Mouse (Mus musculus) stomach, postnatal 0 days (tissue): ENCODE measurements around the gene Tagln2. TPM values are rescaled to one million over a fixed set of nuclear protein-coding genes. Genes with fewer than 3 reads are reported as not detected.

ENCODE experiments used
- ATAC-seq: fragments of 200-750 bp; cut with Nextera tagmentation; 2 replicates; pipeline ENCODE4 v1.8.0; 2017; ENCODE audit not compliant: low FRiP score, low TSS enrichment
- DNase-seq: peaks from one replicate; pipeline ENCODE4 v3.0.0-alpha.2; 2016; ENCODE audit warnings: low spot score
- H3K27ac ChIP-seq: fragments of 300-500 bp; sonication (generic); replicated peaks from 2 replicates; pipeline ENCODE4 v1.5.1; 2014; ENCODE audit warnings: mild to moderate bottlenecking, control low read depth
- H3K27me3 ChIP-seq: fragments of 300-500 bp; sonication (generic); 2 replicates; pipeline ENCODE4 v1.6.1; 2014; ENCODE audit warnings: low read length; ENCODE audit not compliant: control insufficient read depth, insufficient read depth
- H3K36me3 ChIP-seq: fragments of 300-500 bp; sonication (generic); 2 replicates; pipeline ENCODE4 v1.6.1; 2014; ENCODE audit warnings: low read length, mixed read lengths; ENCODE audit not compliant: control insufficient read depth, insufficient read depth
- H3K4me1 ChIP-seq: fragments of 300-500 bp; sonication (generic); replicated peaks from 2 replicates; pipeline ENCODE4 v1.6.1; 2014; ENCODE audit warnings: antibody characterized with exemption; ENCODE audit not compliant: control insufficient read depth, insufficient read depth
- H3K4me2 ChIP-seq: fragments of 300-500 bp; sonication (generic); replicated peaks from 2 replicates; pipeline ENCODE4 v1.6.1; 2014; ENCODE audit warnings: low read depth, mild to moderate bottlenecking, control low read depth, moderate library complexity
- H3K4me3 ChIP-seq: fragments of 300-500 bp; sonication (generic); 2 replicates; pipeline ENCODE4 v1.5.1; 2014; ENCODE audit warnings: low read depth, low read length, control low read depth
- H3K9ac ChIP-seq: fragments of 300-500 bp; sonication (generic); 2 replicates; pipeline ENCODE4 v1.6.1; 2014; ENCODE audit warnings: mild to moderate bottlenecking, low read length, control low read depth, mixed read lengths
- H3K9me3 ChIP-seq: fragments of 300-500 bp; sonication (generic); 2 replicates; pipeline ENCODE4 v1.6.1; 2016; ENCODE audit warnings: low read length; ENCODE audit not compliant: control insufficient read depth
- CTCF ChIP-seq: IDR thresholded peaks from 2 replicates; pipeline ENCODE4 v1.5.1; 2016; ENCODE audit warnings: antibody characterized with exemption, low read depth, mild to moderate bottlenecking, moderate library complexity
- EP300 ChIP-seq: optimal IDR thresholded peaks from 2 replicates; pipeline ENCODE3; 2016; ENCODE audit warnings: antibody characterized with exemption
- WGBS: fragments of 180-500 bp; shearing (Covaris S2); extraction: QIAGEN DNeasy Blood & Tissue Kit; methylation state at CpG from one replicate; pipeline ENCODE4 v1.1.7; 2014; 5-methylcytosine and 5-hydroxymethylcytosine counted together
- polyA plus RNA-seq: library from polyadenylated mRNA; unstranded; fragments of >200 nt; fragmentation: Nextera tagmentation; extraction: Ambion mirVana; gene quantifications from 2 replicates; pipeline ENCODE4 v1.2.1, GENCODE M21; 2015

Tagln2 gene
- polyA plus RNA-seq, 1 experiment from 2014 or later = 564 TPM

DNA sequence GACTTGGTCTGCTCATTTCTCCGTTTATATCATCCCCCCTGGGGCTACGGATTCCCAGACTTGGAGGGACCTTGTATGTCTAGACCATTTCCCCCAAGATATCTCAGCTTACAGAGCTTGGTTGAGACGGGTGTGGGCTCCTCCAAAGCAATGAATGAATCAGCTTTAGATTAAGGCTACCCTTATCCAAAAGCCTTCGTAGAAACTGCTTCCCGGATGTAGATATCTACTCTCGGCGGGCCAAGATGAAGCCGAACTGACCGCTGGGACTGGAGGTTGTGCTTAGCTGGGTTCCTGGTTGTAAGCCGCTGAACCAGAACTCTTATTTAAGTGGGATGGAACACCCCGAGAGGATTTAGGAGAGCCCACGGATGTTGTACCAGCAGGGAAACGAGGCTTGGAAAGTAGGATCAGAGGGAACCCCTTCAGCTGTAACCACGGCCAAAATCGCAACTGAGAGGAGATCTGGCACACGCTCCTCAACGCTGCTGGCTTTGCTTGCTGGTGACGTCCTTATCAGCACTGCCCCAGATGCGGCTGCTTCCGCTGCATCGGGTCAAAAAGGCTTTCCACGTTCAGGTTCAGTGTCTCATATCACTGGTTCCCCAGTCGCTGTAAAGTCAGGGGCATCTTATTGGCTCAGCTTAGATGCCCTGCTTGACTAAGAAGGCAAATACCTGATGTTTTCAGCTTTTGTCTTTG, 26.7 kb downstream of the Tagln2 start:
- Histone ChIP-seq H3K36me3 (no peaks in the 10 kb centered on the region), H3K27ac (peak overlapping the region; percentile 71), H3K4me3 (no peak overlapping the region), H3K9me3 (no peaks in the 10 kb centered on the region), H3K27me3 (no peaks in the 10 kb centered on the region), H3K4me2 (0 out of 2 replicates have a peak overlapping the region, but pooled peaks have one; percentile 8), H3K4me1 (no peaks in the 10 kb centered on the region), H3K9ac (no peak overlapping the region; the same call in 1 of the 2 replicates)
- TF ChIP-seq CTCF (no peak), EP300 (no peak)
- DNase-seq (peak; percentile 29), ATAC-seq (no peak)
- 61% methylated on average over 23 of the region's 23 CpGs for WGBS

GRCm38 (mm10) chr1:172527431-172527830, 27.6 kb downstream of the Tagln2 start:
- Histone ChIP-seq H3K27me3 (no peaks in the 10 kb centered on the region), H3K9ac (no peak overlapping the region), H3K9me3 (no peaks in the 10 kb centered on the region), H3K27ac (no peak overlapping the region), H3K4me2 (no peak overlapping the region), H3K4me3 (no peak overlapping the region), H3K36me3 (no peaks in the 10 kb centered on the region), H3K4me1 (0 out of 2 replicates have a peak, but pooled peaks cover 3% of the 10 kb centered on the region)
- WGBS = 93% methylated on average over 10 of the region's 10 CpGs
- TF ChIP-seq EP300 = no peak
- TF ChIP-seq CTCF = no peak
- DNase-seq (no peak), ATAC-seq (no peak)

- Histone ChIP-seq H3K27ac (no peak overlapping the region), H3K27me3 (no peaks in the 10 kb centered on the region), H3K9ac (no peak overlapping the region), H3K4me3 (no peak overlapping the region), H3K4me1 (0 out of 2 replicates have a peak, but pooled peaks cover 3% of the 10 kb centered on the region), H3K4me2 (no peak overlapping the region), H3K9me3 (no peaks in the 10 kb centered on the region), H3K36me3 (no peaks in the 10 kb centered on the region)
- DNase-seq (peak; percentile 94), ATAC-seq (peak; percentile 83)
- TF ChIP-seq EP300 (no peak), CTCF (peak; percentile 100)
- 8% methylated on average over 7 of the region's 7 CpGs for WGBS
Observed at GRCm38 (mm10) chr1:172528701-172529100, 28.9 kb downstream of the Tagln2 start.

DNA sequence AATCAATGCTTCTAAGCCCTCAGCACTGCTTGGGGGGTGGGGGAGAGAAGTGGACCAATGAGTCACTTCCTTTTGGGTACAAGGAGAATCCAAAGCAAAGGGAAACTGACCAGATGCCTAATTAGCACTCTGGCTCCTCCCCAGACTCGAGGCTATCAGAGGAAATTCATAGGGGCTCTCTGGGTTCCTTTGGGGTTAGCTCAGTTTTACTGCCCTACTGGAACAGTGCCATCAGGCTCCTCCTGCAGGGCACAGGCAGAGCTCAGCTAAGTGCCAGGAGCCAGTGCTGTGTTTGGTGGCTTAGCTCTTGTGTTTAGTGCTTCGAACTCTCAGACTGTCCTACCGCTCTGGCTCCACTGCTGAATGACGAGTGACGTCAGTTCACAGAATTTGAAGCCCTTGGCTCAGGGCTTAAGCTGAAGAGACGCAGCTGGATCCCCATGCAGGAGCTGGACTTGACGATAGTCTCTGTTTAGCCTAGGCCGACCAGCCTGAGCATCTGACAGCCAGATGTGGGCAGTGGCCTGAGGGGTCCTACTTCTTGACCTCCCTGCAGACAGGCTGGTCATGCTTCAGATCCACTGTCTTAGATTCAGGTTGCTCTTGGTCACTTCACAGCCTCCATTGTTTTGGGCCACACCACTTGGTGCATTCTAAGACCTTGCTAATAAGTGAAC, 30.8 kb downstream of the Tagln2 start:
- no peaks in the 10 kb centered on the region for H3K27me3 ChIP-seq
- H3K9ac ChIP-seq = no peak overlapping the region
- no peaks in the 10 kb centered on the region for H3K9me3 ChIP-seq
- TF ChIP-seq CTCF (no peak), EP300 (no peak)
- H3K27ac ChIP-seq = no peak overlapping the region; the same call in 1 of the 2 replicates
- H3K36me3 ChIP-seq = no peaks in the 10 kb centered on the region
- no peak for DNase-seq
- 45% methylated on average over 8 of the region's 8 CpGs for WGBS
- H3K4me2 ChIP-seq = no peak overlapping the region
- H3K4me3 ChIP-seq = no peak overlapping the region
- H3K4me1 ChIP-seq = 0 out of 2 replicates have a peak, but pooled peaks cover 3% of the 10 kb centered on the region
- ATAC-seq = no peak

DNA sequence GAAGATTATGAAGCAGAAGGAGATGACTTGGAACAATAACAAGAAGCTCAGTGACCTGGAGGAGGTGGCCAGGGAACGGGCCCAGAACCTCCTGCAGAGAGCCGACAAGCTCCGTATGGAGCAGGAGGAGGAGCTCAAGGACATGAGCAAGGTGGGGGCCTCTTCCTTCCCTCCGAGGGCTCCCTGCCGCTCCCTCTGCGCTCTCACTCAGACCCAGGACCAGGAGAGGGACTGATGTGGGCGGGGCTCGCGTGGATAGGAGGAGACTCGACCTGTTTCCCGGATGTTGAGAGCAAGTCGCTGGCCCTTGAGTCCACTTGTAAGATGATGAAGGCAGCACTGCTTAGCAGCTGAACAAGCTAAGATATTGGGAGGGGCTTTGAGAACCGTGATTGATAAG, 32.7 kb downstream of the Tagln2 start:
- DNase-seq = peak; percentile 69
- H3K4me2 ChIP-seq = peak overlapping the region; percentile 46
- H3K4me1 ChIP-seq = 0 out of 2 replicates have a peak, but pooled peaks cover 3% of the 10 kb centered on the region
- no peaks in the 10 kb centered on the region for H3K27me3 ChIP-seq
- H3K9me3 ChIP-seq = no peaks in the 10 kb centered on the region
- TF ChIP-seq EP300 = no peak
- TF ChIP-seq CTCF = no peak
- H3K36me3 ChIP-seq = no peaks in the 10 kb centered on the region
- H3K4me3 ChIP-seq = peak overlapping the region; percentile 17
- no peak overlapping the region for H3K27ac ChIP-seq
- no peak overlapping the region for H3K9ac ChIP-seq
- ATAC-seq = peak; percentile 54
- 3% methylated on average over 13 of the region's 13 CpGs for WGBS

- Histone ChIP-seq H3K36me3 (no peaks in the 10 kb centered on the region), H3K27ac (no peak overlapping the region), H3K9ac (no peak overlapping the region), H3K27me3 (no peaks in the 10 kb centered on the region), H3K4me2 (no peak overlapping the region), H3K9me3 (no peaks in the 10 kb centered on the region), H3K4me3 (no peak overlapping the region), H3K4me1 (0 out of 2 replicates have a peak, but pooled peaks cover 3% of the 10 kb centered on the region)
- ATAC-seq (no peak), DNase-seq (no peak)
- WGBS = 85% methylated on average over 16 of the region's 16 CpGs
- no peak for TF ChIP-seq EP300
- no peak for TF ChIP-seq CTCF
Observed at GRCm38 (mm10) chr1:172535116-172535515, 35.3 kb downstream of the Tagln2 start.
